Mouse (Mus musculus) ES-E14 (cell line): Measurements from ENCODE around the gene Bcl6. TPM values are rescaled to one million over a fixed set of nuclear protein-coding genes. Genes with fewer than 3 reads are reported as not detected.

Source experiments
- DNase-seq: peaks from one replicate; pipeline ENCODE4 v3.0.0-alpha.2; 2013; ENCODE audit warnings: low read depth, low spot score
- H3K27ac ChIP-seq: 2 replicates; pipeline ENCODE4 v1.5.1; 2012; ENCODE audit warnings: low read depth, mild to moderate bottlenecking, low read length, moderate library complexity, mixed read lengths; ENCODE audit not compliant: poor library complexity, insufficient read depth, severe bottlenecking
- H3K36me3 ChIP-seq: 2 replicates; pipeline ENCODE4 v1.6.1; 2012; ENCODE audit warnings: mild to moderate bottlenecking, low read length, moderate library complexity, mixed read lengths; ENCODE audit not compliant: control insufficient read depth, poor library complexity, insufficient read depth, severe bottlenecking
- H3K4me1 ChIP-seq, 2 experiments: fragments of 150-350 bp in 1 of 2; sonication (generic) in 1 of 2; 2 replicates each; pipeline ENCODE4 v1.6.1; 2012; ENCODE audit warnings: low read length in 2 of 2, mild to moderate bottlenecking in 1 of 2, mixed read lengths in 1 of 2; ENCODE audit not compliant: control insufficient read depth in 2 of 2, insufficient read depth in 2 of 2, poor library complexity in 1 of 2
- H3K4me3 ChIP-seq, 2 experiments: fragments of 150-350 bp in 1 of 2; sonication (generic) in 1 of 2; 2 replicates each; pipeline ENCODE4 v1.5.1; 2012; ENCODE audit warnings: low read length in 2 of 2, low read depth in 1 of 2, mild to moderate bottlenecking in 1 of 2, mixed read lengths in 1 of 2; ENCODE audit not compliant: insufficient read depth in 1 of 2, poor library complexity in 1 of 2, severe bottlenecking in 1 of 2
- H3K9ac ChIP-seq: 2 replicates; pipeline ENCODE4 v1.6.1; 2012; ENCODE audit warnings: low read depth, mild to moderate bottlenecking, low read length, mixed read lengths; ENCODE audit not compliant: poor library complexity, insufficient read depth, severe bottlenecking
- H3K9me3 ChIP-seq: fragments of 150-350 bp; sonication (generic); 2 replicates; pipeline ENCODE4 v1.6.1; 2012; ENCODE audit warnings: low read depth, mild to moderate bottlenecking, low read length; ENCODE audit not compliant: control insufficient read depth, insufficient read depth
- CHD2 ChIP-seq: IDR thresholded peaks from 2 replicates; pipeline ENCODE4 v1.6.1; 2014; ENCODE audit warnings: mild to moderate bottlenecking, low read depth, low read length, inconsistent platforms
- HCFC1 ChIP-seq: IDR thresholded peaks from 2 replicates; pipeline ENCODE4 v1.6.1; 2012; ENCODE audit warnings: low read length, inconsistent platforms, borderline replicate concordance; ENCODE audit not compliant: insufficient read depth
- MAFK ChIP-seq: IDR thresholded peaks from 2 replicates; pipeline ENCODE4 v1.6.1; 2014; ENCODE audit warnings: mild to moderate bottlenecking, low read depth, low read length, inconsistent platforms; ENCODE audit not compliant: insufficient read depth
- ZC3H11A ChIP-seq: IDR thresholded peaks from 2 replicates; pipeline ENCODE4 v1.6.1; 2012; ENCODE audit warnings: low read depth, mild to moderate bottlenecking, inconsistent platforms, low read length, borderline replicate concordance
- ZNF384 ChIP-seq: IDR thresholded peaks from 2 replicates; pipeline ENCODE4 v1.6.1; 2012; ENCODE audit warnings: low read depth, low read length, inconsistent platforms
- in situ Hi-C, 2 experiments: fragments of 600-800 bp; cut with MboI; formaldehyde crosslinking; loops; one replicate each; pipeline ENCODE4 v1.15.1; 2025; ENCODE audit warnings: low sequenced_read_pairs in 2 of 2, inconsistent platforms in 1 of 2; ENCODE audit not compliant: unreplicated experiment in 2 of 2
- total RNA-seq: library from RNA; depleted of rRNA; stranded (reverse); fragments of 300-350 nt; gene quantifications from 2 replicates; pipeline ENCODE4 v1.2.3, GENCODE M21; 2012

Gene Bcl6
- total RNA-seq, 1 experiment, result 1.5 TPM

DNA sequence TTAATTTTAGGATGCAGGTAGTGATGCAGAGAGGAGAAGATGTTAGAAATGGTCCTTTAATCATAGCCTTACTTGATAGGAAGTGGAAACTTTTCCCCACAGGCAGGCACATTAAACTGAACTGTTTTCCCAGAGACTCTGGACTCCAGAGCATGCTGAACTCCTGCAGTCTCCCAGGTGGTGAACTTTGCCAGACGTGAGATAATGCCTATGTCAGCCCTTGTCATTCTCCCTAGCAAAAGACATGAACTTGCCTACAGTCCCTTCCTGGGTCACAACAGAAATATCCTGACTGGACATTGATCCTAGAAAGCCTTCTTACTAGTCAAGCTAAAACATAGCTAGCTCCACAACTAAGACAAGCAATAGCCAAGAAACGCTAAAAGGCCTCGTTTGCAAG, 22.7 kb upstream of the Bcl6 start:
- no peak overlapping the region for H3K4me3 ChIP-seq
- no peaks in the 10 kb centered on the region for H3K4me1 ChIP-seq
- H3K9me3 ChIP-seq, result no peaks in the 10 kb centered on the region
- in situ Hi-C loops, result no loop called here
- DNase-seq, result no peak
- no peak overlapping the region for H3K27ac ChIP-seq
- no peak for TF ChIP-seq ZNF384
- no peak for TF ChIP-seq MAFK
- TF ChIP-seq CHD2, result no peak
- no peak for TF ChIP-seq HCFC1
- TF ChIP-seq ZC3H11A, result no peak
- H3K9ac ChIP-seq, result no peak overlapping the region
- H3K36me3 ChIP-seq, result no peaks in the 10 kb centered on the region

DNA sequence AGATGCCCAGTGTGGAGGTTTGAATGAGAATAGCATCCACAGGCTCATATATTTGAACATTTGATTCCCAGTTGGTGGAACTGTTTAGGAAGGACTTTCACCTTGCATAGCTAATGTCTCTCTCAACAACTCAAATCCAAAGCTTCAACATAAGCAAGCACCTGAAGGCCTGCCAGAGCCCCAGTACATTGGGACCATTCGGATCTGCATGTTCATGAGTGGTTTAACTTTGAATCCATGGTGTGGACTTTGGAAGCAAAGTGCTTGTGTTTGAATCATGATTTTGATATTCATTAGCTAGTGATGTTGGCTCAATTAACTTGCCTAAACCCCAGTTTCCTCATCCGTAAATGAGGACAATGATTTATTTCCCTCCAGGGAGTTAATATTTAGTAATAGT, 21.2 kb upstream of the Bcl6 start:
- TF ChIP-seq ZC3H11A, result no peak
- no peak for TF ChIP-seq MAFK
- no peak for TF ChIP-seq HCFC1
- TF ChIP-seq ZNF384, result no peak
- no peak for TF ChIP-seq CHD2
- H3K4me1 ChIP-seq, result no peaks in the 10 kb centered on the region
- no peak overlapping the region for H3K9ac ChIP-seq
- H3K9me3 ChIP-seq, result no peaks in the 10 kb centered on the region
- no peak for DNase-seq
- no peak overlapping the region for H3K27ac ChIP-seq
- H3K36me3 ChIP-seq, result no peaks in the 10 kb centered on the region
- in situ Hi-C loops, result no loop called here
- H3K4me3 ChIP-seq, result no peak overlapping the region

DNA sequence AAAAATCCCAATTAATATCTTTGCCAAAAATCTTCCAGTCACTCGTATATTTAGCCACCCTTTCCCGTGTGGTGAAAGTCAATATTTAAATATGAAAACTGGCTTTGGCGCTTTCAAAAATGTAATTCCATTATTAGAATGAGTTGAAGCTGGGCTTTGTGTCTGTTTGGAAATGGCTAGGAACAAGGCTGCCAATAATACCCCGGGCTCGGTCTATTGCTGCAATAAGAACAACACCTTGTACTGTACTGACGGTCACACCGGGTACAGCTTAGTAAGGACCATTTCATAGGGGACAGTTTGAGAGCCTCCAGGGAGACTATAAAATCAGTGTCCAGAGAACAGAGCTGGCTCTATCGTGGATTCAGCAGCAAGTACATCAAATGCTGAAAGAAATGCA, 17.3 kb upstream of the Bcl6 start:
- Histone ChIP-seq H3K27ac (no peak overlapping the region), H3K9ac (no peak overlapping the region), H3K36me3 (no peaks in the 10 kb centered on the region), H3K4me1 (no peaks in the 10 kb centered on the region), H3K9me3 (no peaks in the 10 kb centered on the region), H3K4me3 (no peak overlapping the region)
- in situ Hi-C loops, result no loop called here
- TF ChIP-seq CHD2 (no peak), ZNF384 (no peak), HCFC1 (no peak), ZC3H11A (no peak), MAFK (no peak)
- DNase-seq, result no peak

DNA sequence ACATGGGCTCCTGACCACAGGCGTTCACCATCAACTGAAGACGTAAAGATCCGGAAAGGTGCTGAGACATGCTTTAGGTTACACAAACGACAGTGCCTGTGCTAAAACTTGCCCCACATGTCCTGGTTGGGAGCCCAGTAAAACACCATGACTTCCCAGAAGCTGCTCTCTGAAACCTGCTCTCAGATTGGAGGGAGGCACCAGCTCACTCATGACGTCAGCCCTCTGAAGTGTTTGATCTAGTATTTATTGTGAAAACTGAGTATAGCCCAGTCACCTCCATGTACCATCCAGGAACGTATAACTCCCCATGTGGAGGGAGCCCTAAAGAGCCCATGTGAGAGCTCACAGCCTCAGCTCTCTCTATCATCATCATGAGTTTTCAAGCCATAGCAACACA, 9.3 kb upstream of the Bcl6 start:
- no peak for DNase-seq
- in situ Hi-C loops, result loop anchor here (25.0 kb wide), 2 partner anchors 314 to 1064 kb away; no protein-coding TSS in a partner anchor
- Histone ChIP-seq H3K9me3 (no peaks in the 10 kb centered on the region), H3K4me3 (no peak overlapping the region), H3K27ac (no peak overlapping the region), H3K4me1 (no peaks in the 10 kb centered on the region; a peak in 1 of 4 replicates), H3K9ac (no peak overlapping the region), H3K36me3 (no peaks in the 10 kb centered on the region)
- no peak for TF ChIP-seq ZC3H11A
- no peak for TF ChIP-seq ZNF384
- no peak for TF ChIP-seq MAFK
- TF ChIP-seq CHD2, result no peak
- no peak for TF ChIP-seq HCFC1

DNA sequence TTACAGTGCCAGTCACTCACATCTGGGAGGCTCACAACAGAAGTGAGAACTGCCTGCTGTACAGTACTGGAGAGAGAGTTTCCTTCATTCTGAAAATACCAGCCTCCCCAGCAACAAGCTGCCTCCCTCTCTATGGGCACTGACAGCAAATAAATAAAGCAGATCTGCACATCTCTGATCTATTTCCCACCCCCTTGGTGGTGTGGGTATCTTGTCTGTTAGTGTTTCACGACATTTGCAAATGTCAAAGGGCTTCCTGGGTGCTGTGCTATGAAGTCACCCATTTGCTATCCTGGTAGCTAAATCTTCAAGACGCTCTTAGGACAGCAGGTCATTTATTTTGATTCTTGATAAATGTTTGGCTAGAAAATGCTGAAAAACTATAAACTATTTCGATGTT, 8.6 kb upstream of the Bcl6 start:
- Histone ChIP-seq H3K27ac (no peak overlapping the region), H3K4me3 (no peak overlapping the region), H3K9ac (no peak overlapping the region), H3K36me3 (no peaks in the 10 kb centered on the region), H3K4me1 (no peaks in the 10 kb centered on the region; a peak in 1 of 4 replicates), H3K9me3 (no peaks in the 10 kb centered on the region)
- in situ Hi-C loops, result loop anchor here (25.0 kb wide), 2 partner anchors 315 to 1065 kb away; no protein-coding TSS in a partner anchor
- TF ChIP-seq HCFC1, result no peak
- no peak for TF ChIP-seq ZNF384
- TF ChIP-seq MAFK, result no peak
- TF ChIP-seq CHD2, result no peak
- no peak for TF ChIP-seq ZC3H11A
- DNase-seq, result no peak
